Mouse (Mus musculus) thymus, postnatal 0 days (tissue): ENCODE measurements around the gene Vcpkmt. TPM values are rescaled to one million over a fixed set of nuclear protein-coding genes. Genes with fewer than 3 reads are reported as not detected.

Experiments used
- DNase-seq: peaks from one replicate; pipeline ENCODE4 v3.0.0-alpha.2; 2015; ENCODE audit warnings: low spot score
- microRNA-seq: library from miRNA; unstranded; fragments of <30 nt; microRNA quantifications from one replicate; pipeline ENCODE4, GENCODE M21; 2016; ENCODE audit warnings: borderline number of aligned reads
- polyA plus RNA-seq: library from polyadenylated mRNA; unstranded; fragments of >200 nt; fragmentation: Nextera tagmentation; extraction: Ambion mirVana; gene quantifications from 2 replicates; pipeline ENCODE4 v1.2.1, GENCODE M21; 2015

The Vcpkmt gene
- polyA plus RNA-seq, 1 experiment from 2014 or later = 29.9 TPM

DNA sequence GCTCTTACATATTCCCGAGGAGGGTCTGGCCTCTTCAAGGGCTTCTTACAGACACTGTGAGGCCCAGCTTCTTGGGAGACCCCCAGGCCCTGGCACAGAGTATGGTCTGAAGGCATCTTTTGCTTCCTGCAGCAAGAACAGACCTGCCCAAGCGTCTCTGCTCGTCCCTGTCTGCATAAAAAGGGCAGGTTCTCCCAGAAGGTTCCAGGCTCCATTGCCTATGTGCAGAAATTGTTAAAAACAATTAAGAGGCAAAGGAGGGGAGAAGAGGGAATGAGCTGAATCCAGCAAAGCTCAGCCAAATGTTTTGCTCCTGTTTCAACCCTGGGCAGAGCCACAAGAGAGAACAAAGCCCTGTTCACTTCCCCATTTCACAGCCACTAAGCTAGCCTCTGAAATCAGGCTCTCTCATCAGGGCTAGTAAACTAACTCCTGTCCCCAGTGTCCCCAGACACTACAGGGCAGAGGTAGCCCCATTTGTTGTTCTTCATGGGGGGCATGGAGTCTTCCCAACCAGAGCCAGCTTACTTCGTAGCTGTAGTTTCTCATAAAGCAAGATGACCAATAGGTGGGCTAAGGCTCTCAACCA, 44.4 kb downstream of the Vcpkmt start:
- DNase-seq = peak; percentile 36

DNA sequence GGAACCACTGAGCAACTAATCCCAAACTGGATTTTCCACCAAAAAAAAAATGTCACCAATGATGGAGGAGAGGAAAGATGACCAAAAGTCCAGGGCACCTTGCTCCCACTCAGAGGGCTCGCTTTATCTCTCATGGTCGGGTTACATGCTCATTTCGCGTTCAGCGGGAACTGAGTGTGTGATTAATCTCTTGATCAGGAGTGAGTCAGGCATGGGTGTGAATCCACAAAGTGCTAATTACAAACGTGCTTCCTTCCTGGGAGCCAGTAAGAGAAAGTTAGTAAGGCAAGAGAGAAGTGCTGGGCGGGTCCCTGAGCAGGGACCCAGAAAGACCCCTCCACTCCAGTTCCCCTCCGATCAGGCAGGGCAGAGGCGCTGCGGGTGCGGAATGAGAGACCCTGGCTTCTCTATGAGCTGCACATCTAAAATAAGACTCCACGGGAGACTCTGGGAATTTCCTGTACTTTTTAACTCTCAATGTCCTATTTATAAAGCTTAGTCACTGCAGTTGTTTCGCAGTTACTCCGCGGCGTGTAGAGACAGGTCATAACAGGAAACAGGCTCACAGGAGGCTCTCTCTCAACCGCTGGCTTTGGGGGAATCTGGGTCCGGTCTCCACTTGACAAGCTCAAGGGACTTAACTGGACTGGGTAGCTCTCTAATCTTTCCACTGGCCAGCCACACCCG, 45.0 kb downstream of the Vcpkmt start:
- peak; percentile 70 for DNase-seq

DNA sequence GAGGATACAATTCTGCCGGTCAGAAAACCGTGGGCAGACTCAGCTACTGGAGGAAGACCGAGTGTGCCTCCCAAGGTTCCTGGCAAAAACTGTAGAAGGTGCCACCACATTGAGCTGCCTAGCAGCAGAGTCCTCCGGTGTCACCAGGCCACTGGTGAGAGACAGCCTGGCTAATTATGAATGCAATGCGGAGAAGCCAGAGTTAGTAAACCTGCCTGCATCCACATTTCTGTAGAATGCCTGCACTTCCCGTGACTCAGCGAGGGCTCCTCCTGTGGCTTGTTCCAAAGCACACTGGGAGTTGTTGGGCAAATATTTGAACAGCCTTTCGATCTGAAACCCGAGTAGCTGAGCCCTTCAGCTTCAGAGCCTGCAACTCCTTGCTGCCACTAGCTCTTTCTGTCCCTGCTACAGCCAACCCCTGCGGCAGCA, 45.6 kb downstream of the Vcpkmt start:
- DNase-seq = no peak

DNA sequence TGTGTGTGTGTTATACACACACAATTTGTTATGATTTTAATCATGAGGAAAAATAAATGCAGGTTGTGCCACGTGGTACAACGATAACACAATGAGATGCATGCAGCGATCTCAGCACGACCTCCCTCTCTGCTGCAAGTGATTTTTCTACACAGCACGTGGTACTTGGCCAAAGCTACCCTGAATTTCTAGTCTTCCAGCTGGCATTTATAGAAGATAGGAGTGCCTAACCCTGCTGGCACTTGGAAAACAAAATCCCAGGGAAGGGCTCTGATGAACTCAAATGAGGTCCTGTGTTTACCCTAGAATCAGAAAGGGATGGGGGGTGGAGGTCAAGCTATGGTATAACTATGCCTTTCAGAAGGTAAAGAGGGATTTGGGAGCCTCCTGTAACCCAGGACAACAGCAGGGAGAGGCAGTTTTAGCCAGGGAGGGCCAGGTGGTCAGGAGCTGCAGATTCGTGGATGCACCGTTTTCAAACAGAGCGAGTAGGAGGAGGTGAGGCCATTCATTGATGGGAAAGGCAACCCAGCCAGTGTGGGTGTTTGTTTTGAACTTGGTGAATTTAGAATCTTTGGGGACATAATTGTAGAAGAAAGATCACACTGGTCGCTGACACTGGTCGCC, 46.1 kb downstream of the Vcpkmt start:
- DNase-seq = no peak

DNA sequence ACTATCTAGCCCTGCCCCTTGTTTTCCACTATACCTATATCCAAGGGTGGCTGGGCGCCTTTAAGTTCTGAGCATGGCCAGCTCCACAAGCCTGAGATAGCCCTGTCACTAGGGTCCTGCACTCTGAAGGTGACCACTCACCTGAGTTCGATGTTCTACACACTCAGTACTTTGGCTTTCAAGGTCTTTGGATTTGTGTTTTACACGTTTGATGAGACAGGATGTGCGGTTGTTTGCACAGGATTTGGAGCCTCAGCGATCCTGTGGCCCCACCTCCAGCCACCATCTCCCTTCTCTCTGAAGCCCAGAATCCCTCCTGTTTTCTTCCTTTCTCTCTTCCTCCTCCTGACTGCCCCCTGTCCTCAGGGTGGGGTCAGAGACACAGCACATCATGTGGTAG, 49.6 kb downstream of the Vcpkmt start:
- no peak for DNase-seq

DNA sequence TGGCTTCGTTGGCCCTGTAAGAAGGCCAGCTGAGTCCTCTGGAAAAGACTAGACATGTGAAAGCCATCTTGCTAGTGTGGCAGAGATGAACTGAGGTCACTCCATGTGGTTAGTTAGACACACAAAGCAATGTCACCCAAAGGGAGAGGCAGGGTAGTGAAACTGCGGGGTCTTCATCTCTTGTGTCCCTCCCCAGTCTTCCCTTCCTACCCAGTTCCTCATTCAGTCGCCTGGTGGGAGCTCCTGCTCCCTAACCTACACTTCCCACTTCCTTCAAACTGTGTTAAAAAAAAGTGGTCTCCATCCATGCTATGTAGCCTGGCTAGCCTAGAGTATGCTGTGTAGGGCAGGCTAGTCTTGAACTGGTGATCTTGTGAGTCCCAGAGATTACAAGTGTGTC, 50.3 kb downstream of the Vcpkmt start:
- DNase-seq = no peak

DNA sequence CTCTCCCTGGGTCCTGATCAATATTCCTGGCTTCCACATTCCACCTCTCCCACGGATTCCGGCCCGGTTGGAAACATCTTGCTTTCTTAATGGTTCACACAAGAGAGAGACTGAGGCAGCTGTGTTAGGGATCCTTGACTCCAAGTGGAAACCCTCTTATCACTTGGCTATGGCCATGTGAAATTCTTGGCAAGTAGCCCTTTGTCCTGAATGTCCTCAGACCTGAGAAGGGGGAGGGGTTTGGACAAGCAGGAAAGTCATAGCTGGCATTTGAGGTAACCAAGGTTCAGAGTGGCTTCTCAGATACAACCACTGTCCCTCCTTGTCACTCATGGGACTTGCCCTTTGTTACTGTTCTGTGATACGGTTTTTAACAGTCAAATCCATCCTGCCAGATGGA, 50.7 kb downstream of the Vcpkmt start:
- DNase-seq = no peak

DNA sequence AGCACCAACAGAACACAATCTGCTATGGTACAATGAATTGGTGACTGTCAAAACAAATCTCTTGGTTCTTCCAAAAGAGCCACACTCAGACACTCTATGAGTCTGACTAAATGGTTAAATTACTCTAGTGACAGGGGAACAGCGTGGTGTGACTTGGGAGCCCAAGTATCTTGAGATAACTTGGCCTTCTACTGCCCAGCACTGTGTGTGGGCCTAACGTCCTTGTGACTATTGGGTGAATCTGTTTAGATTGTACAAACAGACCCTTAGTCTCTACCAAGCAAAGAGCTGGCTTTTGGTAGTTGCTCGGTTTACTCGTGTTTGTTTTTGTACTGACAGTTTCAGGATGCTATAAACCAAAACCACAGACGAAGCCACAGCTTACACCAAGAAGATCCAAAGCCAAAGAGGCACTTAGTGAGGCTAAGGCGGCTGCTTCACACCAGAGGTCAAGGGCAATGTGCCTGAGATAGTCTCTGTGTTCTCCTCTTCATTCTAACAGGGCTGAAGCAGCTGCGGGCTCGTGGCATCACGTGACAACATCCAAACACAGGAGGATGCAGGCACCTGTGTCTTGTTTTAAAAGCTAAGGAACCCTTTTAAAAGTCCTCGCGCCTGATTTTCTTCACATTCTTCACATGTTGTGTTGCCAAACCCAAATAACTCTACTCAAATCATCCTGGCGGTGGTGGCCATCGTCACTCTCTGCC, 53.0 kb downstream of the Vcpkmt start:
- peak; percentile 74 for DNase-seq

DNA sequence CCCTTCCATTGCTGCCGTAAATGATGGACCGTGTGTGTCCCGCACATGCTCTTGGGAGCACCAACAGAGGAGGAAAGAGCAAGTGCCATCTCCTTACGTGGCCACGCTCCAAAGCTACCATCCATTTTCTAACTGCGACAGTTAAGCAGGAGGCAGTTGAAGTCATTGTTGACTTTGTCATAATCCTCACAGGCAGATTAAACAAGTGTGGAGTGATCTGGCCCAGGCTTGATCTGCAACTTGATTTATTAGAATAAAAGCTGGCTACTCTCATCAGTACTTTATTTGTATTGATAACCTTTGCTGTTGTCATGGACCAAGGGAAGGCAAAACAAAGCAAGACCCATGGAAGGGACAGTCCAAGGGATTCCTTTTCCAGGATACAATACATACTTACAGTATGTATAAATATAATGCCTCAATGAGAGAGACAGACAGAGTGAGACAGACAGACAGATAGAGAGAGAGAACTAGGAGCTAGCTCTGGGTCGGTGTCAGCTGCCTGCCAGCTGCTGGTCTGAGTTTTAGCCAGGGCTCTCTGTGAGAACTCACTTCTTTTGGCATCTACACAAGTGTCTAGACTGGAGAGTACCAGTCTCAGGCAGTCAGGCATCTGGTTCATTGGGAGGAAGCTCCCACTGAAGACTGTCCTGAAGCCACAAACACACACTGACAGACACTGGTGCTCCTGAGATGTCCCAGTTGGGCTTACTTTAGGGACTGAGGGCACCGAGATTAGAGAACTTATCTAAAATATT, 54.4 kb downstream of the Vcpkmt start:
- DNase-seq = no peak

Small RNAs within 50 kb of the gene (microRNA-seq; reads per million reads assigned to microRNA genes)
- not detected for gene Gm23018

Other genes starting within 250 kb of the Vcpkmt start
- gene Nemf, start 225.9 kb downstream of the Vcpkmt start, polyA plus RNA-seq = 84.3 and 93.2 TPM in 2 replicates
- 93.8 and 123 TPM in 2 replicates for gene Arf6, start 210.9 kb downstream of the Vcpkmt start, polyA plus RNA-seq
- gene Gm9887, start 210.6 kb downstream of the Vcpkmt start, polyA plus RNA-seq = 2.4 and 2.9 TPM in 2 replicates
- 5.9 and 6.9 TPM in 2 replicates for gene Sos2, start 98.8 kb upstream of the Vcpkmt start, polyA plus RNA-seq
- gene L2hgdh, start 141.8 kb upstream of the Vcpkmt start, polyA plus RNA-seq = 7.1 and 9.0 TPM in 2 replicates
- gene Atp5s, start 141.9 kb upstream of the Vcpkmt start, polyA plus RNA-seq = 19.1 and 19.8 TPM in 2 replicates
- gene Cdkl1, start 208.2 kb upstream of the Vcpkmt start, polyA plus RNA-seq = 4.2 and 7.8 TPM in 2 replicates